ENCODE assay signal across 23 mouse cellular contexts in genomic region chr17:47306027-47306761, GRCm38 (mm10).
DNase-seq lines count a peak whose midpoint lies in the region; ATAC-seq and TF ChIP-seq lines count a peak whose summit lies in the region.
"Had no signal": no experiment of that assay in that cellular context is flagged by ENCODE, and none has a peak within 500 bp of the region (broad histone marks: within the 10 kb centered on the region; RNA-seq: fewer than 3 reads in every experiment).

No protein-coding gene starts in this region.

- 37% methylated on average over 13 of the region's 13 CpGs for WGBS in forebrain, embryonic 15.5 days
- WGBS in forebrain, embryonic 11.5 days: 69% methylated on average over 13 of the region's 13 CpGs
- 58% methylated on average over 13 of the region's 13 CpGs for WGBS in midbrain, embryonic 12.5 days
- WGBS in midbrain, embryonic 16.5 days: 35% methylated on average over 13 of the region's 13 CpGs
- WGBS in forebrain, embryonic 16.5 days: 33% methylated on average over 13 of the region's 13 CpGs

- no peaks in the 10 kb centered on the region for H3K79me2 ChIP-seq in CH12.LX (replicated peaks; ENCODE audit: control insufficient read depth, extremely low read depth, insufficient read depth, poor library complexity, severe bottlenecking)

- H3K4me2 ChIP-seq in forebrain, embryonic 15.5 days (replicated peaks): no peak overlapping the region
- H3K4me2 ChIP-seq in forebrain, embryonic 11.5 days (ENCODE audit: low read depth, low read length, severe bottlenecking): no peak overlapping the region
- H3K4me2 ChIP-seq in midbrain, embryonic 12.5 days (replicated peaks): no peak overlapping the region
- H3K4me2 ChIP-seq in midbrain, embryonic 16.5 days (ENCODE audit: low read length): no peak overlapping the region
- no peak overlapping the region for H3K4me2 ChIP-seq in CH12.LX (ENCODE audit: insufficient read depth, low read depth, poor library complexity, severe bottlenecking)
- H3K4me2 ChIP-seq in forebrain, embryonic 16.5 days (ENCODE audit: low read length): no peak overlapping the region
- H3K4me2 ChIP-seq: embryonic facial prominence, embryonic 13.5 days; heart, embryonic 15.5 days; intestine, embryonic 15.5 days; limb, embryonic 13.5 days; liver, embryonic 11.5 days; lung, embryonic 15.5 days had no signal

- no peak for TF ChIP-seq CTCF in CH12.LX (conservative IDR thresholded peaks at IDR 0.05 in 1 of 2, IDR thresholded peaks at IDR 0.05 in 1 of 2; ENCODE audit: low read depth in 2 of 2, low read length in 2 of 2)

- dilution Hi-C loops in CH12.LX (cut with MboI; ENCODE audit: extremely low pct_ligation_motif_present, extremely low pct_unique_long_range_greater_than_20kb, low sequenced_read_pairs): no loop called here

- H3K9me3 ChIP-seq in forebrain, embryonic 15.5 days: no peaks in the 10 kb centered on the region
- no peaks in the 10 kb centered on the region for H3K9me3 ChIP-seq in forebrain, embryonic 11.5 days (ENCODE audit: control insufficient read depth, low read length)
- H3K9me3 ChIP-seq in midbrain, embryonic 12.5 days: no peaks in the 10 kb centered on the region
- no peaks in the 10 kb centered on the region for H3K9me3 ChIP-seq in midbrain, embryonic 16.5 days (replicated peaks; ENCODE audit: control insufficient read depth, low read length, poor library complexity, severe bottlenecking)
- H3K9me3 ChIP-seq in CH12.LX (replicated peaks; ENCODE audit: low read length): no peaks in the 10 kb centered on the region
- no peaks in the 10 kb centered on the region for H3K9me3 ChIP-seq in forebrain, embryonic 16.5 days (ENCODE audit: control insufficient read depth, low read length)
- H3K9me3 ChIP-seq: embryonic facial prominence, embryonic 13.5 days; heart, embryonic 10.5 days; heart, embryonic 15.5 days; intestine, embryonic 15.5 days; lung, embryonic 15.5 days had no signal

- no peak for TF ChIP-seq RAD21 in CH12.LX (IDR thresholded peaks at IDR 0.05; ENCODE audit: low read depth, low read length)

- in situ Hi-C loops in CH12.LX (cut with MboI; ENCODE audit: low pct_ligation_motif_present, low pct_unique_long_range_greater_than_20kb, low sequenced_read_pairs): no loop called here

- H3K27ac ChIP-seq in forebrain, embryonic 15.5 days (replicated peaks): no peak overlapping the region
- H3K27ac ChIP-seq in forebrain, embryonic 11.5 days (ENCODE audit: low read depth, low read length): no peak overlapping the region
- H3K27ac ChIP-seq in midbrain, embryonic 12.5 days (replicated peaks): peak overlapping the region; percentile 39; the same call in 1 of the 2 replicates
- no peak overlapping the region for H3K27ac ChIP-seq in midbrain, embryonic 16.5 days (ENCODE audit: low read length)
- H3K27ac ChIP-seq in CH12.LX (ENCODE audit: insufficient read depth, low read depth): no peak overlapping the region
- H3K27ac ChIP-seq in forebrain, embryonic 16.5 days (ENCODE audit: low read length): no peak overlapping the region
- H3K27ac ChIP-seq: embryonic facial prominence, embryonic 13.5 days; heart, embryonic 10.5 days; heart, embryonic 15.5 days; intestine, embryonic 15.5 days; layer of hippocampus, adult 2 months; limb, embryonic 13.5 days; lung, embryonic 15.5 days had no signal

- peak; percentile 39; the same call in 1 of the 2 replicates for ATAC-seq in forebrain, embryonic 15.5 days (replicated peaks)
- no peak; the same call in 1 of the 2 replicates for ATAC-seq in forebrain, embryonic 11.5 days (replicated peaks; ENCODE audit: low FRiP score)
- ATAC-seq in midbrain, embryonic 12.5 days (ENCODE audit: low FRiP score, low read depth): peak; percentile 54; the same call in 1 of the 2 replicates
- ATAC-seq in midbrain, embryonic 16.5 days: no peak
- peak; percentile 19; the same call in 1 of the 2 replicates for ATAC-seq in forebrain, embryonic 16.5 days
- ATAC-seq: hindbrain, embryonic 16.5 days; intestine, embryonic 15.5 days had no signal

- no peak for DNase-seq in forebrain, embryonic 11.5 days (ENCODE audit: low spot score)
- DNase-seq in CH12.LX (ENCODE audit: extremely low read depth): peak; percentile 35
- DNase-seq in layer of hippocampus, adult 8-10 months (ENCODE audit: low spot score in 2 of 2): no peak
- DNase-seq: adrenal gland, postnatal 25 days; cerebellum, adult 18-20 months; cerebellum, postnatal 10 days; gastrocnemius, postnatal 14 days; kidney, adult 2 months; kidney, postnatal 36 days; lung, postnatal 36 days had no signal

- H3K9ac ChIP-seq in forebrain, embryonic 15.5 days (replicated peaks): no peak overlapping the region
- H3K9ac ChIP-seq in forebrain, embryonic 11.5 days (ENCODE audit: low read length): no peak overlapping the region
- no peak overlapping the region for H3K9ac ChIP-seq in midbrain, embryonic 12.5 days (replicated peaks)
- no peak overlapping the region for H3K9ac ChIP-seq in midbrain, embryonic 16.5 days (ENCODE audit: low read depth, low read length)
- no peak overlapping the region for H3K9ac ChIP-seq in CH12.LX (ENCODE audit: insufficient read depth, low read depth)
- no peak overlapping the region for H3K9ac ChIP-seq in forebrain, embryonic 16.5 days (replicated peaks; ENCODE audit: low read depth, low read length)
- H3K9ac ChIP-seq: embryonic facial prominence, embryonic 13.5 days; heart, embryonic 15.5 days; intestine, embryonic 15.5 days; limb, embryonic 13.5 days; lung, embryonic 15.5 days had no signal

- no peaks in the 10 kb centered on the region for H3K36me3 ChIP-seq in forebrain, embryonic 15.5 days
- H3K36me3 ChIP-seq in forebrain, embryonic 11.5 days (ENCODE audit: control insufficient read depth, insufficient read depth, low read length): no peaks in the 10 kb centered on the region
- peaks cover 5% of the 10 kb centered on the region for H3K36me3 ChIP-seq in midbrain, embryonic 12.5 days
- no peaks in the 10 kb centered on the region for H3K36me3 ChIP-seq in midbrain, embryonic 16.5 days (ENCODE audit: control insufficient read depth, insufficient read depth, low read length)
- H3K36me3 ChIP-seq in CH12.LX (replicated peaks in 1 of 2; ENCODE audit: control insufficient read depth in 1 of 2, insufficient read depth in 1 of 2, low read length in 1 of 2): peaks cover 0 to 3% of the 10 kb centered on the region in 2 experiments
- H3K36me3 ChIP-seq in forebrain, embryonic 16.5 days (ENCODE audit: control insufficient read depth, insufficient read depth): no peaks in the 10 kb centered on the region
- H3K36me3 ChIP-seq: heart, embryonic 15.5 days had no signal

- TF ChIP-seq POLR2A in CH12.LX (IDR thresholded peaks at IDR 0.05; ENCODE audit: low read depth, low read length): no peak

- no peaks in the 10 kb centered on the region for H3K27me3 ChIP-seq in forebrain, embryonic 15.5 days
- no peaks in the 10 kb centered on the region for H3K27me3 ChIP-seq in forebrain, embryonic 11.5 days (ENCODE audit: control insufficient read depth, insufficient read depth, low read length)
- H3K27me3 ChIP-seq in midbrain, embryonic 12.5 days: no peaks in the 10 kb centered on the region
- H3K27me3 ChIP-seq in midbrain, embryonic 16.5 days (ENCODE audit: control insufficient read depth, insufficient read depth, low read depth, low read length): no peaks in the 10 kb centered on the region
- no peaks in the 10 kb centered on the region for H3K27me3 ChIP-seq in CH12.LX (replicated peaks)
- no peaks in the 10 kb centered on the region for H3K27me3 ChIP-seq in forebrain, embryonic 16.5 days (replicated peaks; ENCODE audit: control insufficient read depth, insufficient read depth, low read length)
- H3K27me3 ChIP-seq: embryonic facial prominence, embryonic 13.5 days; heart, embryonic 15.5 days; intestine, embryonic 15.5 days; limb, embryonic 13.5 days; lung, embryonic 15.5 days had no signal

- no peak for TF ChIP-seq EP300 in CH12.LX (IDR thresholded peaks at IDR 0.05; ENCODE audit: low read length)

- H3K4me3 ChIP-seq in forebrain, embryonic 15.5 days: no peak overlapping the region
- H3K4me3 ChIP-seq in forebrain, embryonic 11.5 days (ENCODE audit: low read depth, low read length): no peak overlapping the region
- H3K4me3 ChIP-seq in midbrain, embryonic 12.5 days: no peak overlapping the region
- no peak overlapping the region for H3K4me3 ChIP-seq in midbrain, embryonic 16.5 days (ENCODE audit: low read depth, low read length)
- H3K4me3 ChIP-seq in CH12.LX (replicated peaks in 1 of 3; ENCODE audit: low read depth in 2 of 3, low read length in 2 of 3, poor library complexity in 1 of 3): no peak overlapping the region
- H3K4me3 ChIP-seq in forebrain, embryonic 16.5 days (replicated peaks; ENCODE audit: low read length): no peak overlapping the region
- H3K4me3 ChIP-seq: embryonic facial prominence, embryonic 13.5 days; heart, embryonic 10.5 days; heart, embryonic 15.5 days; intestine, embryonic 15.5 days; layer of hippocampus, adult 2 months; limb, embryonic 13.5 days; lung, embryonic 15.5 days had no signal

- peaks cover 12% of the 10 kb centered on the region for H3K4me1 ChIP-seq in forebrain, embryonic 15.5 days
- peaks cover 2% of the 10 kb centered on the region; the same call in 1 of the 2 replicates for H3K4me1 ChIP-seq in forebrain, embryonic 11.5 days (replicated peaks; ENCODE audit: control insufficient read depth, insufficient read depth, low read length)
- H3K4me1 ChIP-seq in midbrain, embryonic 12.5 days: peaks cover 34% of the 10 kb centered on the region
- H3K4me1 ChIP-seq in midbrain, embryonic 16.5 days (ENCODE audit: control insufficient read depth, insufficient read depth, low read length): peaks cover 15% of the 10 kb centered on the region; the same call in 1 of the 2 replicates
- peaks cover 2 to 23% of the 10 kb centered on the region in 2 experiments; a peak in 2 of 4 replicates for H3K4me1 ChIP-seq in CH12.LX (ENCODE audit: control insufficient read depth in 1 of 2, insufficient read depth in 2 of 2)
- H3K4me1 ChIP-seq in forebrain, embryonic 16.5 days (replicated peaks; ENCODE audit: control insufficient read depth, insufficient read depth, low read length): peaks cover 6% of the 10 kb centered on the region
- H3K4me1 ChIP-seq: intestine, embryonic 15.5 days had no signal

TF ChIP-seq in CH12.LX, 34 proteins besides CTCF, POLR2A, EP300 and RAD21:
- TF ChIP-seq MAX (IDR thresholded peaks at IDR 0.05; ENCODE audit: low read length) (peak; percentile 47; the same call in 1 of the 2 replicates), PAX5 (IDR thresholded peaks at IDR 0.05; ENCODE audit: low read length) (no peak)

Comparison
In these comparisons a context has a peak if more than half of its experiments do, and no peak if none do; other contexts are left out.
1. ATAC-seq: peak in forebrain, embryonic 15.5 days (single experiment), midbrain, embryonic 12.5 days (single experiment) and forebrain, embryonic 16.5 days (single experiment); none in forebrain, embryonic 11.5 days (single experiment) and midbrain, embryonic 16.5 days (single experiment).